Mouse (Mus musculus): ENCODE data around the gene Cd33. TPM values are rescaled to one million over a fixed set of nuclear protein-coding genes. Genes with fewer than 3 reads are reported as not detected.

Gene Cd33
- 3.0 and 3.6 TPM in 2 replicates for polyA plus RNA-seq (2015; fragmentation: Nextera tagmentation; extraction: Ambion mirVana)

DNA sequence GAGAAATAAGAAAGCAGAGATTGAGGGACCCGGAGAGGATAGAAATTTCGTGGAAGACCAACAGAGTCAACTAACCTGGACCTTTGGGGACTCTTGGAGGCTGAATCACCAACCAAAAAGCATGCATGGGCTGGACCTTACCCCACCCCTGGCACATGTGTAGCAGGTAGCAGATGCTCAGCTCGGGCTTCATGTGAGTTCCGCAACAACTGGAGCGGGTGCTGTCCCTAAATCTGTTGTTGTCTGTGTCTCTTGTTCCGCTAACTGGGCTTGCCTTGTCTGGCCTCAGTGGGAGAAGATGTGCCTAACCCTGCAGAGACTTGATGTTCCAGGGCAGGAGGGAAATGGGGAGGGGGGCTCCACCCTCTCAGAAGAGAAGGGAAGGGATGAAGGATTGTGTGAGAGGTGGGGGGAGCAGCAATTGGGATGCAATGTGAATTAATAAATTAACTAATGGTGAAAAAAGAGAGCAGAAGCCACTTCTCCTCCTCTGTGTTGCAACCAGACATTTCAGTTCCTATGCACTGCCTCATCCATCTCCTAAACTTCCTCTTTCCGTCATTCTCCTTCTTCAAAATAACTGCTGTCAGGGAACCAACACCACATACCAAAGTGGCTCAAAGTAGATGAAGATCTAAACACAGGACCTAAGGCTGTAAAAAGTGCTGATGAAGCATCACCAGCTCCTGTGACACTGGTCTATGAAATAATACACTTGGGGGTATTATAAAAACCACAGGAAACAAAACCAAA is at the start of gene Cd33:
Cd33 (minus strand) TSS at position 204 of the 753 bp plus-strand sequence.
- H3K36me3 ChIP-seq (replicated peaks): no peaks in the 10 kb centered on the region
- no peak within 1 kb of the TSS for H3K4me2 ChIP-seq
- no peaks in the 10 kb centered on the region for H3K27me3 ChIP-seq
- no peak for ATAC-seq (ENCODE audit: insufficient read depth)
- H3K9me3 ChIP-seq (replicated peaks): no peaks in the 10 kb centered on the region
- no peak within 1 kb of the TSS for H3K4me3 ChIP-seq (replicated peaks)
- H3K27ac ChIP-seq (replicated peaks): no peak within 1 kb of the TSS
- no peaks in the 10 kb centered on the region for H3K4me1 ChIP-seq (replicated peaks)
- H3K9ac ChIP-seq: no peak within 1 kb of the TSS
- 37% methylated on average over 7 of the region's 7 CpGs for WGBS (ENCODE audit: insufficient replicate concordance)

DNA sequence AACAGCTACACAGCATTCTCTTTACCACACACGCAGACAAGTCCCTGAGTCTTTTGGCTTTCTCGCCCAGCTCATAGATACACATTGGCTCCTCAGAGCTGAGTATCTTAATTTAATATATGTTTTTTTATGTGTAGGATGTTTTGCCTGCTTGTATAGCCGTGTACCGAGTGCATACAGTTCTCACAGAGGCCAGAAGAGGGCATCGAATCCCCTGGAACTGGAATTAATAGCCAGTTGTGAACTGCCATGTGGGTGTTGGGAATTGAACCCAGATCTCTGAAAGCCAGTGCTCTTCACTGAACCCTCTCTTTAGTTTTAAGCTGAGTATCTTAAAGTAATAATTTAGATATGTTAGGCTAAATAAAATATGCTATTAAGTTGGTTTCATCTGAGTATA is 40.6 kb upstream of the Cd33 start:
- H3K9me3 ChIP-seq (replicated peaks): no peaks in the 10 kb centered on the region
- 69% methylated on average over 5 of the region's 5 CpGs for WGBS (ENCODE audit: insufficient replicate concordance)
- no peak overlapping the region for H3K4me3 ChIP-seq (replicated peaks)
- no peak overlapping the region for H3K4me2 ChIP-seq
- H3K4me1 ChIP-seq (replicated peaks): peaks cover 12% of the 10 kb centered on the region
- H3K36me3 ChIP-seq (replicated peaks): peaks cover 55% of the 10 kb centered on the region
- no peak for ATAC-seq (ENCODE audit: insufficient read depth)
- H3K9ac ChIP-seq: no peak overlapping the region
- H3K27me3 ChIP-seq: no peaks in the 10 kb centered on the region
- H3K27ac ChIP-seq (replicated peaks): no peak overlapping the region

DNA sequence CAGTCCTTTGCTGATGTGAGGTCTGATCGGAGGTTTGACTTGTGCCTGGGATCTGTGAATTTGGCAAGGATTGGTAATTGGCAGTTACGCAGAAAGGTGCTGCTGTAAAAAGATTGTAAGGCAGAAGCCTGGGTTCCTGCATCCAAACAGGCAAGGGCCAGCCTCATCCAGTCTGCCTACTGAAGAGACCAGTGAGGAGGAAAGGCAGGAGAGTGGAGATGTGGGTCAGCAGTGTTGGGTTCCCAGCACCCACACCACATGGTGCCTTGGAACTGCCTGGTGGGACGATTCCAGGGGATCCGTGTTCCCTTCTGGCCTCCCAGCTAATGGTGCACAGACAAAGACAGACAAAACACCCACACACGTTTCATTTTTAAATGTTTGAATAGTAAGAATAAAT is 36.3 kb upstream of the Cd33 start:
- H3K4me3 ChIP-seq (replicated peaks): peak overlapping the region; percentile 71
- no peaks in the 10 kb centered on the region for H3K27me3 ChIP-seq
- H3K4me1 ChIP-seq (replicated peaks): peaks cover 16% of the 10 kb centered on the region
- no peak for ATAC-seq (ENCODE audit: insufficient read depth)
- 69% methylated on average over 5 of the region's 5 CpGs for WGBS (ENCODE audit: insufficient replicate concordance)
- H3K9ac ChIP-seq: 0 out of 2 replicates have a peak overlapping the region, but pooled peaks have one; percentile 57
- H3K27ac ChIP-seq (replicated peaks): no peak overlapping the region
- H3K4me2 ChIP-seq: peak overlapping the region; percentile 82
- H3K9me3 ChIP-seq (replicated peaks): no peaks in the 10 kb centered on the region
- peaks cover 15% of the 10 kb centered on the region for H3K36me3 ChIP-seq (replicated peaks)

DNA sequence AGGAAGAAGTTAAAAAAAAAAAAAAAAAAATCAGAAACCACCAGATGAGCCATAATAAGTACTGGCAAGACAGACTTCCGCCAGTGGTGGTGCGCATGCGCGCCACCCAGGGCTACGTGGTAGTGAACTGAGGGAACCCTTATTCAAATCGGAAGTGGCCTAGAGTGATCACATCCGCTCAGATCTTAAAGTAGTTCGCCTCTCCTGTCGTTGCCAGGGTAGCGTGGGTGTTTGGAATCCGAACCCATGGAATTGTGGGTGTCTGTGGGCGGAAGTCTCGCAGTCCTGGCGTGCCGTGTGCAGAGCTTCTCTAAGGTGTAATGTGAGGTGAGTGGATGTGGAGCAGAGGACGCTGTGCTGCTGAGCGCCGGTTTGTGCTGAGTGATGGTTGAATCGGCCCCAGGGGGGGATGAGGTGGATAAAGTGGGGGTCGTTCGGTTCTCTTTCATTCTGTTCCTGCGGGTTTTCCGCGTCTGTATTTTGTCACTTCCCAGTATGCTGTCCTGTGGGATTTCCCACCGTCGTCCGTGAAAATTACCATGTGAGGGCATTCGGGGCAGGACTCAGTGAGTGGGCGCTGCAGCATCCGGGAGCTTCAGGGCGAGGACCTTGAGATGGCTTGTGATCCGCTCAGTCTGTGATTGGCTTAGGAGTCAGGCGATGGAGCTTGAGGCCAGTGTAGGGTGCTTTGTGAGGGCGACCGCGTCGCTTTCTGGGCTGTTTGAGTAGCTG is 35.4 kb upstream of the Cd33 start, which contains the start of gene Zfp719:
Zfp719 (plus strand) TSS at position 171 of the 732 bp plus-strand sequence.
- Histone ChIP-seq H3K27me3 (no peaks in the 10 kb centered on the region), H3K4me1 (replicated peaks) (peaks cover 16% of the 10 kb centered on the region), H3K4me3 (replicated peaks) (peak within 1 kb of the TSS; percentile 71), H3K9ac (peak within 1 kb of the TSS; percentile 57), H3K4me2 (peak within 1 kb of the TSS; percentile 82), H3K27ac (replicated peaks) (peak within 1 kb of the TSS; percentile 76), H3K36me3 (replicated peaks) (peaks cover 8% of the 10 kb centered on the region), H3K9me3 (replicated peaks) (no peaks in the 10 kb centered on the region)
- ATAC-seq (ENCODE audit: insufficient read depth): peak; percentile 94
- under 1% methylated on average over 37 of the region's 37 CpGs for WGBS (ENCODE audit: insufficient replicate concordance)

DNA sequence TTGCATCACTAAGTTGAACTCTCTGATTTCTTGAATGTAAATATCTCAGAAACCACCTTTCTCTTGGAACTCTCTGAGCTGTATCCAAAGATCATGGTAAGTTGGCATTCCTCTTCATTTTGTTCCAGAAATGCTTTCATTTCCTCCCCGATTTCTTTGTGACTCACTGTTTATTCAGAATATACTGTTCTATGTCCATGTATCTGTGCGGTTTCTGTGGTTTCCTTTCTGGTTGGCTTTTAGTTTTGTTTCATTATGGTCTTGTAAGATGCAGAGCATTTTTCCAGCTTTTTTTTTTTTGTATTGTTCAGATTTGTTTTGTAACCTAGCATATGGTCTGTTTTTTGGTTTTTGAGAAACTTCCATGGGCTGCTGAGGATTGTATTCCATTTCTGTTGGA is 27.0 kb upstream of the Cd33 start:
- no peaks in the 10 kb centered on the region for H3K9me3 ChIP-seq (replicated peaks)
- H3K27ac ChIP-seq (replicated peaks): no peak overlapping the region
- no peaks in the 10 kb centered on the region for H3K4me1 ChIP-seq (replicated peaks)
- H3K27me3 ChIP-seq: no peaks in the 10 kb centered on the region
- no peak for ATAC-seq (ENCODE audit: insufficient read depth)
- peaks cover 4% of the 10 kb centered on the region; the same call in 1 of the 2 replicates for H3K36me3 ChIP-seq (replicated peaks)
- no peak overlapping the region for H3K4me2 ChIP-seq
- no peak overlapping the region for H3K9ac ChIP-seq
- 56% methylated on average over 2 of the region's 2 CpGs for WGBS (ENCODE audit: insufficient replicate concordance)
- H3K4me3 ChIP-seq (replicated peaks): no peak overlapping the region

DNA sequence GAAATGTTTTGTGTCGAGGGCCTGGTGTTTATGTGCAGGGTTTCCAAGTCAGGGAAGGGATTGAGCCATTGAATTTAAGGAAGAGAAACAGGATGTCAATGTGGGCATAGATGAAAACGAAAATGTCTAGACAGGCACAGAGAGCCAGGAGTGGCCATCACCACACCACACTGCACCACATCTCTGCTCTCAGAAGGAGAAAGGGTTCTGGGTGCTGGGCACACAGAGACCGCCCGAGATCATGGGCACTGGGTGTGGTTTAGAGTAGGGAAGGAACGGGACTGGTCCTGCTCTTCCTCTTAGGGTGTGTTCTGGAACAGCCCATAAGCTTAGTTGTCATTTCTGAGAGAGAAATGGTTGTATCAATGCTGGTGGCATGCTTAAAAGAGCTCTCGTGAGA is 19.1 kb upstream of the Cd33 start:
- Histone ChIP-seq H3K27me3 (no peaks in the 10 kb centered on the region), H3K4me3 (replicated peaks) (no peak overlapping the region), H3K27ac (replicated peaks) (no peak overlapping the region), H3K4me2 (peak overlapping the region; percentile 77), H3K4me1 (replicated peaks) (0 out of 2 replicates have a peak, but pooled peaks cover 2% of the 10 kb centered on the region), H3K36me3 (replicated peaks) (no peaks in the 10 kb centered on the region), H3K9me3 (replicated peaks) (no peaks in the 10 kb centered on the region), H3K9ac (no peak overlapping the region)
- no peak for ATAC-seq (ENCODE audit: insufficient read depth)
- 31% methylated on average over 6 of the region's 6 CpGs for WGBS (ENCODE audit: insufficient replicate concordance)

DNA sequence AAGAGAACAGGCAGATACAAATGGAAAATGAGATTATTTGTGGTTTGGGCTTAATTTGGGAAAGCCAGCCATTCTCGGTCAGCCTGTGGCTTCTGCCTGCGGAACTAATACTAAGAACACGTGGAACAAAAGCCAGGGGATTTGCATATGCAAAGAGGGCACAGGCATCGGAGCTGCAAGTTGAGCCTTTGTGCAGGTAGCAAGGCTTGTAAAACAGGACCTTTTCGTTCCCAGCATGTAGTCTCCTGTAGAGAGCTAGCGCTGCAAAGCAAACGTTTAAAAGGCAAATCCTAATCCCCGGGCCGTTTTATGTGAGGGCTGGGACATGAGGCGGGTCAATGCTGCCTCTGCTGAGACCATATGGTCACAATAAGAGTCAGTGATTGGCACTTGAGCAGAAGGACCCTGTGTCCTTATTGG is 18.4 kb upstream of the Cd33 start:
- no peak for ATAC-seq (ENCODE audit: insufficient read depth)
- H3K4me3 ChIP-seq (replicated peaks): peak overlapping the region; percentile 59

DNA sequence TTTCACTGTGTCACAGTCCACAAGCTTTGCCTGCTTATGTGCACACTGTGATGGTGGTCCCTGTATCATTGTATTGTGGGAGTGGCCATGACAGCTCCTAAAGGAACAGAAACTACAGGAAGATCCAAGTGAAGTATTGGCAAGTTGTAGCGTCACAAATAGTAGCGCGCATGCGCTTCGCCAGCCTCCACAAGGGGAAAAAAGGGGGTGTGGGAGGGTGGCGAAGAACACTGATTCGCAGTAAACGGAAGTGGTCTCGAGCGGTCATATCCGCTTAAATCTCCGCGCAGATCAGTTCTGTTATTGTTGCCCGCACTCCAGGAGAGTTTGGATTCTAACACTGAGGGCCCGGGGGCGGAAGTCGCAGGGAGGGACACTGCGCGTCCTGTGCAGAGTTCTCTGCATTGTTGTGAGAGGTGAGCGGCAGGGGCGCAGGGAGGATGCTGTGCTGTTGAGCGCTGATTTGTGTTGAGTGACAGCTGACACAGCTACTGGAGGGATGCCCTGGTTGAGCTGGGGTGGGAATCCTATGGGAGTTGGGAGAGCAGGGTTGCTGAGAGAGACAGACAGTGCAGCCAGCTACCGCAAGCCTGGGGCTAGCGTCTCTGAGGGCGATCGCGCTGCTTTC is 17.9 kb upstream of the Cd33 start, which contains the start of gene Zfp658:
Zfp658 (plus strand) TSS at position 251 of the 628 bp plus-strand sequence.
- Histone ChIP-seq H3K9me3 (replicated peaks) (no peaks in the 10 kb centered on the region), H3K4me2 (peak within 1 kb of the TSS; percentile 77), H3K9ac (peak within 1 kb of the TSS; percentile 32; the same call in 1 of the 2 replicates), H3K4me3 (replicated peaks) (peak within 1 kb of the TSS; percentile 59), H3K4me1 (replicated peaks) (0 out of 2 replicates have a peak, but pooled peaks cover 2% of the 10 kb centered on the region), H3K27me3 (no peaks in the 10 kb centered on the region), H3K27ac (replicated peaks) (0 out of 2 replicates have a peak within 1 kb of the TSS, but pooled peaks have one; percentile 41), H3K36me3 (replicated peaks) (no peaks in the 10 kb centered on the region)
- peak; percentile 60 for ATAC-seq (ENCODE audit: insufficient read depth)
- WGBS (ENCODE audit: insufficient replicate concordance): under 1% methylated on average over 27 of the region's 27 CpGs

More for the DNA sequence above, 18.4 kb upstream of the Cd33 start:
- Histone ChIP-seq H3K27ac (replicated peaks) (0 out of 2 replicates have a peak overlapping the region, but pooled peaks have one; percentile 41), H3K36me3 (replicated peaks) (no peaks in the 10 kb centered on the region), H3K9ac (0 out of 2 replicates have a peak overlapping the region, but pooled peaks have one; percentile 32), H3K9me3 (replicated peaks) (no peaks in the 10 kb centered on the region), H3K4me2 (peak overlapping the region; percentile 77), H3K27me3 (no peaks in the 10 kb centered on the region), H3K4me1 (replicated peaks) (0 out of 2 replicates have a peak, but pooled peaks cover 2% of the 10 kb centered on the region)
- WGBS (ENCODE audit: insufficient replicate concordance): under 1% methylated on average over 10 of the region's 10 CpGs

DNA sequence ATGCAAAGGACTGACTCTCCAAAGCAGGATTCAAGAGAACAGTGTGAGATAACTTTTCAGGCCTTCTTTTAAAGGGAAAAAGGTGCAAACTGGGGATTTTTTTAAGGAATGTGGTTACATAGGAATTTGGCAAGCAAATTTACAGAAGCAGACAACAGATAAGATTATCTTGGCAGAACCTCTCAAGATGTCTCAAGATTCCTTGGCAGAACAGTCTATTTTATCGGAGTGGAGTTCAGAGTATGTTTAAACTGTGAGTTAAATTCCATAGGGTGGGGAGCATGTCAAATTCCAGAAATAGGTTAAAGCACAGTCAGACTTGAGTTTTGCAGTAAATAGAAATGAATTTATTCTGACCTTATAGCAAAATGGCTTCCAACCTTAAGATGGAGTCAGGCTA is 12.7 kb upstream of the Cd33 start:
- no peak overlapping the region for H3K4me2 ChIP-seq

DNA sequence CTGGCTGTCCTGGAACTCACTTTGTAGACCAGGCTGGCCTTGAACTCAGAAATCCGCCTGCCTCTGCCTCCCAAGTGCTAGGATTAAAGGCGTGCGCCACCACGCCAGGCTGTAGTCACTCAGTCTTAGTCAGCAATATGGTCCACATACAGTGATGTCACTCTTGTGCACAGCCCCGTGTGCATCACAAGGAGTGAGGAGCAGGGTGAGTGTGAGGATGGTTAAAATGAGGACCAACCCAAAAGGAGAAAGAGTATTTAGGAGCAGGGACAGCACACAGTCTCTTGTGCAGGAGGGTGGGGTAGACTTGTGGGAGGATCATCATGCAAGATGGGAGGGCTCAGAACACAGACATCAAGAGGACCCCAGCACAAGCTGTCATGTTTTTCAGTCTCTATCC is 11.1 kb upstream of the Cd33 start:
- ATAC-seq (ENCODE audit: insufficient read depth): no peak
- Histone ChIP-seq H3K9ac (no peak overlapping the region), H3K27ac (replicated peaks) (no peak overlapping the region), H3K4me2 (no peak overlapping the region), H3K36me3 (replicated peaks) (no peaks in the 10 kb centered on the region), H3K4me1 (replicated peaks) (no peaks in the 10 kb centered on the region), H3K9me3 (replicated peaks) (no peaks in the 10 kb centered on the region), H3K27me3 (no peaks in the 10 kb centered on the region), H3K4me3 (replicated peaks) (no peak overlapping the region)
- 60% methylated on average over 5 of the region's 5 CpGs for WGBS (ENCODE audit: insufficient replicate concordance)

More for the DNA sequence above, 12.7 kb upstream of the Cd33 start:
- Histone ChIP-seq H3K27me3 (no peaks in the 10 kb centered on the region), H3K4me1 (replicated peaks) (no peaks in the 10 kb centered on the region), H3K4me3 (replicated peaks) (no peak overlapping the region), H3K27ac (replicated peaks) (no peak overlapping the region), H3K9ac (no peak overlapping the region), H3K9me3 (replicated peaks) (no peaks in the 10 kb centered on the region), H3K36me3 (replicated peaks) (no peaks in the 10 kb centered on the region)
- WGBS (ENCODE audit: insufficient replicate concordance): 55% methylated on average over 1 of the region's 1 CpGs
- ATAC-seq (ENCODE audit: insufficient read depth): no peak
